Mouse (Mus musculus): ENCODE results near the gene Cxcl10.

The Cxcl10 gene

GRCm38 (mm10) chr5:92348794-92349413 lies at the start of gene Cxcl10:
Gene Cxcl10 (minus strand): TSS chr5:92348889.
- peak; percentile 72 for DNase-seq (ENCODE audit: low read depth)

GRCm38 (mm10) chr5:92398153-92398552 lies 49.5 kb upstream of the Cxcl10 start:
- peak; percentile 89 for DNase-seq (ENCODE audit: low read depth)

- DNase-seq (ENCODE audit: low read depth), result no peak
These were observed 47.8 kb upstream of the Cxcl10 start for GRCm38 (mm10) chr5:92396476-92396875.

- no peak for DNase-seq (ENCODE audit: low read depth)
These were observed 47.1 kb upstream of the Cxcl10 start for GRCm38 (mm10) chr5:92395764-92396163.

DNA sequence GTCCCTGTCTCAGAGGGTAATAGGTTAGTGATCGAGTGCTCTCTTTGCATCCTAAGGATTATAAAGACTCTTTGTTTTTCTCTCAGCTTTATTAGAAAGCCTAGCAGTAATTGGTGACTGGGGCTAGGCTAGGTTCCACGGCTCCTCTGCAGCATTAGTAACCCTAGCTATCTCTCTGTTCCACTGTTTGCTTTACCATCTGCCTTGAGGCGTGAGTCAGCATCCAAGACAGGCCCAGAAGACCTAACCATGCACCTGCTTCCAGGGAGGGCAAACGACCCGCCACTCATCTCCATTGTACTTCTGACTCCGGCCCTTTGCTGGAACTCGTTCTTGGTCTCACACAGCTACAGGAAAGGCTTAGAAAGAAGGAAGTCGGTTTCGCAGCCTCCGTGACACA lies 45.2 kb upstream of the Cxcl10 start:
- DNase-seq (ENCODE audit: low read depth), result no peak

DNA sequence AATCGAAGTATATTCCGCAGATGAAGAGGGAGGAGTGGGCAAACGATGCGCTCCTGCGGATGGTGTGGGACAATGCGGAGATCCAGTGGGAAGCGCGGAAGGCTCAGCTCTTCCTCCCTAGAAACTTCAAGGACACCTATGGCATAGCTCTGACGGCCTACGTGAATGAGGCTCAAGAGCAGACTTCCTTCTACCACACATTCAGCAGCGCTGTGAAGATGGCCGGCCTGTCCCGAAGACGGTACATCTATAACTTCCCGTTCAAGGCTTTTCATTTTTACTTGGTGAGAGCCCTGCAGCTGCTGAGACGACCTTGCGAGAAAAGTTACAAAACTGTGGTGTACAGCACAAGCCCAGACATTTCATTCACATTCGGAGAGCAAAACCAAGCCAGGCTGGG lies 43.9 kb upstream of the Cxcl10 start:
- no peak for DNase-seq (ENCODE audit: low read depth)

DNA sequence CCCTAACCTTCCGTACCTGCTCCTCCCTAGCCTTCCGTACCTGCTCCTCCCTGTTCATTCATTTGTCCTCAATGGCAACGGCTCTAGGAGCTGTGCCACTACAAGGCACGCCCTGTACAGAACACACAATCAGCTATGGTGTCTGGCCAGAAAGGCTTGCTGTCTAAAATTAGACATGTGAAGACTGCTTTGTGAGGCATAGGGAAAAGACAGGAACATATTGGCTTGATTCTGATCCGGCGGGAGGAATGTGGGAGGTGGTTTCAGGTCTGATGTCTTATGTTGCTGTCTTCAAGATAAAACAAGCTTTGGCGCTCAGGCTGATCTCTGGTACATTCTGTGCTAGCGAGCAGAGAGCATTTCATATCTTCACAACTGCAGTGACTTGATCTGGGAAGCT lies 41.9 kb upstream of the Cxcl10 start:
- DNase-seq (ENCODE audit: low read depth), result no peak

GRCm38 (mm10) chr5:92389977-92390376 lies 41.3 kb upstream of the Cxcl10 start:
- no peak for DNase-seq (ENCODE audit: low read depth)

- no peak for DNase-seq (ENCODE audit: low read depth)
These were observed 38.7 kb upstream of the Cxcl10 start for GRCm38 (mm10) chr5:92387433-92387832.

GRCm38 (mm10) chr5:92386643-92387042 lies 38.0 kb upstream of the Cxcl10 start:
- DNase-seq (ENCODE audit: low read depth), result no peak

GRCm38 (mm10) chr5:92386102-92386501 lies 37.4 kb upstream of the Cxcl10 start:
- no peak for DNase-seq (ENCODE audit: low read depth)

GRCm38 (mm10) chr5:92384855-92385254 lies 36.2 kb upstream of the Cxcl10 start:
- peak; percentile 49 for DNase-seq (ENCODE audit: low read depth)

GRCm38 (mm10) chr5:92383747-92384146 lies 35.1 kb upstream of the Cxcl10 start:
- DNase-seq (ENCODE audit: low read depth), result peak; percentile 18

DNA sequence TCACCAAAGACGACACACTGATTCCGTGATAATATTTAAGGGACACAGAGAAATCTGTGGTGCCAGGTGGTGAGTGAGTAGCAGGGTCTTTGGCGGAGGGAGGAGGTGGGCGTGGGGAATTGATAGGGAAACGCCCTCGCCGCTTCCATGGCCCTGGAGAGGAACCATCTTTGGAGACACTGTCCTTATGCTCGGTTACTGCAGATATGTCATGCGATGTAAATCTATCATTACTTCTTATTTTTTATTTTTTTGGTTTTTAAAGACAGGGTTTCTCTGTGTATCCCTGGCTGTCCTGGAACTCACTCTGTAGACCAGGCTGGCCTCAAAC lies 33.6 kb upstream of the Cxcl10 start:
- no peak for DNase-seq (ENCODE audit: low read depth)

GRCm38 (mm10) chr5:92381550-92382348 lies 33.1 kb upstream of the Cxcl10 start:
- DNase-seq (ENCODE audit: low read depth), result peak; percentile 93

- no peak for DNase-seq (ENCODE audit: low read depth)
These were observed 28.2 kb upstream of the Cxcl10 start for GRCm38 (mm10) chr5:92376795-92377405.

DNA sequence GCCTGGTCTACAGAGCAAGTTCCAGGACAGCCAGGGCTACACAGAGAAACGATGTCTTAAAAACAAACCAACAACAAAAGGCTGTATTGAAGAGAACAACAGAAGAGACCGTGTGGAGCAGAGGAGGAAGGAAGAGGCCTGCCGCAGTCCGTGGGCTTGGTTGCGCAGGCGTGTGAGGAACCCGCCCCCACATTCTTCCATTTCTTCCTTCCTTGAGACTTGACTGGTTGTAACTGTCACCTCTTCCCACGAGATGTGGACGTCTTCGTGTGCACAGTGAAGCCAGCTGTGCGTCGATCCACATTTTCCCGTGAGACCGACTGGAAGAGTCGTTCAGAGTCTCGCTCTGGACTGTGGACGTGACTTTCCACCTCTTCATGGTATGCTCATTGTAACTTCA lies 26.7 kb upstream of the Cxcl10 start:
- DNase-seq (ENCODE audit: low read depth), result no peak

- DNase-seq (ENCODE audit: low read depth), result no peak
These were observed 26.0 kb upstream of the Cxcl10 start for GRCm38 (mm10) chr5:92374721-92375142.

GRCm38 (mm10) chr5:92372605-92373004 lies 23.9 kb upstream of the Cxcl10 start:
- peak; percentile 31 for DNase-seq (ENCODE audit: low read depth)

GRCm38 (mm10) chr5:92371361-92371976 lies 22.8 kb upstream of the Cxcl10 start:
- DNase-seq (ENCODE audit: low read depth), result no peak

DNA sequence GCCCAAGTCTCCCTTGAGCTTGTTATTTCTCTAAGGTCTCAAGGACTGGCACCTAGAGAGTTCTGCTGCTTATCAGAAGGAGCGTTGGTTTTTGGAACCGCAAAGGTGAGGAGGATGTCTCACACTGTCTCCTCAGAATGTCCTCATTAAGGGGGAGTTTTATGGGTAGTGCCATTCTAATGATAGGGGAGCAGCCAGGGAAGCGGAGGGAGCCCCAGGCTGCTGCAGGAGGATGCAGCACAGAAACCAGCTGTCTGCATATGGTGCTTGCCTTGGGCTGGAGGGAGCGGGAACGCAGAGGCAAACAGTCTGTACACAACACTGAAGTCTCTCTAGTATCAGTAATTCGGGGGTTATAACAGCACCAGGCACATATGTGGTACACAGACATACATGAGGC lies 22.2 kb upstream of the Cxcl10 start:
- DNase-seq (ENCODE audit: low read depth), result no peak

DNA sequence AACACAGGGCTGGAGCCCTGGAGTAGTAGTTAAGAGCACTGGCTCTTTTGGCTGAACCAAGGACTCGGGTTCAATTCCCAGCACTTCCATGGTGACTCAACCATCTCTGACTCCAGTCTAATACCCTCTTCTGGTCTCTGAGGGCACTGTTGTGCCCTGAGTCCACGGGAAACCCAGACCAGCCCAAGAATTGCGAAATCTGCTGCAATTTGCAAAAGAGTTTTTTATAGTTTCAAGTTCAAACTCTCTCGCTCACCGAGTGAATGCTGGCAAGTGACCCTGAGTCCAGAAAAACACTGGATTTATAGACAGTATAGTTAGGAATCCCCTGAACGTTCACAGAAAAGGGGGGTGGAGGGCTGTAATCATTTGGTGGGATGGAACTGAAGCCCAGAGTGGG lies 21.7 kb upstream of the Cxcl10 start:
- DNase-seq (ENCODE audit: low read depth), result peak; percentile 63

All from NIH3T3 (cell line).